In the genomic region with DNA sequence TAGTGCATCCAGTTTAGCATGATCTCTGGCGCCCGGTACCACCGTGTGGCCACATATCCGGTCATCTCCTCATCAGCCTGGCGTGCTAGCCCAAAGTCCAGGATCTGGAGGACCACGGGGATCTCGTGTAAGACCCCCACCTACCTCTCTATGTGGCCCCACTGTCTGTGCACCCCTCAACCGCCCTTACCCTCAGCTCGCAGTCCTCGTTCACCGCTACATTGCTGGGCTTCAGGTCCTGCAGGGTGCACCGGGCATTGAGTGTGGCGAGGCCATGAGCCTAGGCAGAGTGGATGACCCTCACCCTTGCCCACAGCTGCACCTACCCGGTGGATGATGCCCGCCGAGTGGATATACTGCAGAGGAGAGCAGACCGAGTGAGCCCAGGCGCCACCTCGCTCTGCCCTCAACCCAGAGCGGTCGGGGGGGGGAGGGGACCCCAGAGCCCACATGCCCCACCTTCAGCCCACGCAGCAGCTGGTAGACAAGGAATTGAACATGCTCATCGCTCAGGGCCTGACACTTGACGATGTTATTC, we compare ENCODE assay signal across 9 mouse cellular contexts. TPM values are rescaled to one million over a fixed set of nuclear protein-coding genes. Genes with fewer than 3 reads are reported as not detected.
A peak's percentile ranks its signal among the peaks of the same experiment; 100 is the strongest.
DNase-seq lines count a peak whose midpoint lies in the region; ATAC-seq and TF ChIP-seq lines count a peak whose summit lies in the region.
"Had no signal": no experiment of that assay in that cellular context is flagged by ENCODE, and none has a peak within 500 bp of the region (broad histone marks: within the 10 kb centered on the region; RNA-seq: fewer than 3 reads in every experiment).

No protein-coding gene starts in this region.

- H3K27me3 ChIP-seq in intestine, embryonic 15.5 days (replicated peaks), result peaks cover 67% of the 10 kb centered on the region
- peaks cover 61% of the 10 kb centered on the region for H3K27me3 ChIP-seq in intestine, embryonic 16.5 days (replicated peaks; ENCODE audit: control insufficient read depth, insufficient read depth, low read length)
- peaks cover 63% of the 10 kb centered on the region for H3K27me3 ChIP-seq in hindbrain, embryonic 10.5 days (ENCODE audit: insufficient read depth, poor library complexity, severe bottlenecking)
- H3K27me3 ChIP-seq in midbrain, embryonic 13.5 days, result peaks cover 15% of the 10 kb centered on the region; the same call in 1 of the 2 replicates

- ATAC-seq in intestine, embryonic 15.5 days, result no peak
- no peak for ATAC-seq in intestine, embryonic 16.5 days
- ATAC-seq in midbrain, embryonic 13.5 days, result no peak

- peak overlapping the region; percentile 67; the same call in 1 of the 2 replicates for H3K4me2 ChIP-seq in intestine, embryonic 15.5 days (replicated peaks)
- H3K4me2 ChIP-seq in intestine, embryonic 16.5 days (ENCODE audit: low read depth, low read length), result no peak overlapping the region
- H3K4me2 ChIP-seq in midbrain, embryonic 13.5 days (replicated peaks), result peak overlapping the region; percentile 81

- no peak overlapping the region for H3K27ac ChIP-seq in intestine, embryonic 15.5 days
- H3K27ac ChIP-seq in intestine, embryonic 16.5 days (ENCODE audit: low read length), result no peak overlapping the region
- H3K27ac ChIP-seq in cortical plate, adult 2 months (ENCODE audit: insufficient read depth, low read length), result no peak overlapping the region
- H3K27ac ChIP-seq in hindbrain, embryonic 10.5 days, result no peak overlapping the region; the same call in 1 of the 2 replicates
- H3K27ac ChIP-seq in midbrain, embryonic 13.5 days, result no peak overlapping the region

- DNase-seq in hindbrain, embryonic 10.5 days (ENCODE audit: low spot score), result no peak
- DNase-seq in ovary, postnatal 10 days (ENCODE audit: low spot score), result no peak
- no peak for DNase-seq in frontal cortex, postnatal 36 days (ENCODE audit: low spot score in 2 of 2)
- DNase-seq in gastrocnemius, adult 18-20 months (ENCODE audit: low spot score), result no peak
- DNase-seq: adrenal gland, postnatal 25 days had no signal

- no peak for TF ChIP-seq CTCF in cortical plate, adult 2 months (IDR thresholded peaks at IDR 0.05; ENCODE audit: extremely low read depth, insufficient read depth, low read length)

- no peak overlapping the region for H3K9ac ChIP-seq in intestine, embryonic 15.5 days
- no peak overlapping the region for H3K9ac ChIP-seq in intestine, embryonic 16.5 days (ENCODE audit: low read depth, low read length)
- H3K9ac ChIP-seq in midbrain, embryonic 13.5 days (replicated peaks), result no peak overlapping the region

- 69% methylated on average over 24 of the region's 24 CpGs for WGBS in intestine, embryonic 15.5 days
- 65% methylated on average over 24 of the region's 24 CpGs for WGBS in intestine, embryonic 16.5 days
- WGBS in hindbrain, embryonic 10.5 days, result 76% methylated on average over 24 of the region's 24 CpGs
- WGBS in midbrain, embryonic 13.5 days, result 85% methylated on average over 24 of the region's 24 CpGs

- 0 out of 2 replicates have a peak overlapping the region, but pooled peaks have one; percentile 30 for H3K4me3 ChIP-seq in intestine, embryonic 15.5 days (replicated peaks)
- H3K4me3 ChIP-seq in intestine, embryonic 16.5 days (ENCODE audit: low read length), result no peak overlapping the region
- H3K4me3 ChIP-seq in cortical plate, adult 2 months (ENCODE audit: insufficient read depth, low read length), result peak overlapping the region; percentile 80; the same call in 1 of the 2 replicates
- H3K4me3 ChIP-seq in hindbrain, embryonic 10.5 days, result peak overlapping the region; percentile 71; the same call in 1 of the 2 replicates
- peak overlapping the region; percentile 78 for H3K4me3 ChIP-seq in midbrain, embryonic 13.5 days (replicated peaks)

- H3K4me1 ChIP-seq in intestine, embryonic 15.5 days (replicated peaks), result peaks cover 33% of the 10 kb centered on the region
- peaks cover 20% of the 10 kb centered on the region for H3K4me1 ChIP-seq in intestine, embryonic 16.5 days (ENCODE audit: control insufficient read depth, insufficient read depth, low read length)
- peaks cover 3% of the 10 kb centered on the region for H3K4me1 ChIP-seq in cortical plate, adult 2 months (ENCODE audit: control insufficient read depth, insufficient read depth, low read length)
- peaks cover 68% of the 10 kb centered on the region for H3K4me1 ChIP-seq in hindbrain, embryonic 10.5 days (replicated peaks)
- peaks cover 46% of the 10 kb centered on the region for H3K4me1 ChIP-seq in midbrain, embryonic 13.5 days (replicated peaks)

- H3K36me3 ChIP-seq in intestine, embryonic 15.5 days, result no peaks in the 10 kb centered on the region
- H3K36me3 ChIP-seq in intestine, embryonic 16.5 days (ENCODE audit: control insufficient read depth, insufficient read depth, low read length), result no peaks in the 10 kb centered on the region
- peaks cover 46% of the 10 kb centered on the region for H3K36me3 ChIP-seq in hindbrain, embryonic 10.5 days
- peaks cover 39% of the 10 kb centered on the region for H3K36me3 ChIP-seq in midbrain, embryonic 13.5 days

- H3K9me3 ChIP-seq in intestine, embryonic 15.5 days, result no peaks in the 10 kb centered on the region
- no peaks in the 10 kb centered on the region for H3K9me3 ChIP-seq in intestine, embryonic 16.5 days (ENCODE audit: control insufficient read depth, low read length)
- no peaks in the 10 kb centered on the region for H3K9me3 ChIP-seq in hindbrain, embryonic 10.5 days
- no peaks in the 10 kb centered on the region for H3K9me3 ChIP-seq in midbrain, embryonic 13.5 days

- TF ChIP-seq POLR2A in cortical plate, adult 2 months (IDR thresholded peaks at IDR 0.05; ENCODE audit: extremely low read depth, insufficient read depth, low read length), result no peak

RNA-seq across cellular contexts. Expression of a gene that starts 3.5 kb away (rescaled TPM):
- polyA plus RNA-seq in intestine, embryonic 15.5 days (2015; fragmentation: Nextera tagmentation; extraction: Ambion mirVana), result 5.8 and 6.0 TPM in 2 replicates
- 4.7 and 5.0 TPM in 2 replicates for polyA plus RNA-seq in intestine, embryonic 16.5 days (2015; fragmentation: Nextera tagmentation; extraction: Ambion mirVana)
- 91.5 and 93.7 TPM in 2 replicates for polyA plus RNA-seq in cortical plate, adult 2 months (2012; rRNA removed)
- polyA plus RNA-seq in hindbrain, embryonic 10.5 days (2016; fragmentation: Nextera tagmentation; extraction: Ambion mirVana), result 34.9 and 46.6 TPM in 2 replicates
- 39.8 and 44.2 TPM in 2 replicates for polyA plus RNA-seq in midbrain, embryonic 13.5 days (2015; fragmentation: Nextera tagmentation; extraction: Ambion mirVana)
- total RNA-seq in gastrocnemius, adult 18-20 months (2021), result 1 to 10 TPM in 1 of 2 experiments, under 1 TPM in 1; 0.89 to 1.9 TPM

RNA-seq across cellular contexts. Expression of a gene that starts 5.4 kb away (rescaled TPM):
- polyA plus RNA-seq in intestine, embryonic 15.5 days (2015; fragmentation: Nextera tagmentation; extraction: Ambion mirVana), result 3.6 and 4.2 TPM in 2 replicates
- polyA plus RNA-seq in intestine, embryonic 16.5 days (2015; fragmentation: Nextera tagmentation; extraction: Ambion mirVana), result 2.7 and 3.1 TPM in 2 replicates
- polyA plus RNA-seq in cortical plate, adult 2 months (2012; rRNA removed), result 21.0 and 22.3 TPM in 2 replicates
- polyA plus RNA-seq in hindbrain, embryonic 10.5 days (2016; fragmentation: Nextera tagmentation; extraction: Ambion mirVana), result 23.7 and 28.5 TPM in 2 replicates
- 8.2 TPM in 2 replicates for polyA plus RNA-seq in midbrain, embryonic 13.5 days (2015; fragmentation: Nextera tagmentation; extraction: Ambion mirVana)
- 100 to 1,000 TPM; 142 to 145 TPM for total RNA-seq in gastrocnemius, adult 18-20 months (2021)

RNA-seq across cellular contexts. Expression of a gene that starts 17.4 kb away (rescaled TPM):
- 20.3 and 20.8 TPM in 2 replicates for polyA plus RNA-seq in intestine, embryonic 15.5 days (2015; fragmentation: Nextera tagmentation; extraction: Ambion mirVana)
- polyA plus RNA-seq in intestine, embryonic 16.5 days (2015; fragmentation: Nextera tagmentation; extraction: Ambion mirVana), result 25.3 and 27.6 TPM in 2 replicates
- 31.3 and 36.0 TPM in 2 replicates for polyA plus RNA-seq in cortical plate, adult 2 months (2012; rRNA removed)
- polyA plus RNA-seq in hindbrain, embryonic 10.5 days (2016; fragmentation: Nextera tagmentation; extraction: Ambion mirVana), result 16.4 and 18.5 TPM in 2 replicates
- 25.0 and 26.0 TPM in 2 replicates for polyA plus RNA-seq in midbrain, embryonic 13.5 days (2015; fragmentation: Nextera tagmentation; extraction: Ambion mirVana)
- 1 to 10 TPM; 5.7 to 5.9 TPM for total RNA-seq in gastrocnemius, adult 18-20 months (2021)

RNA-seq across cellular contexts. Expression of a gene that starts 23.0 kb away (rescaled TPM):
- polyA plus RNA-seq in intestine, embryonic 15.5 days (2015; fragmentation: Nextera tagmentation; extraction: Ambion mirVana), result 10.5 and 12.6 TPM in 2 replicates
- polyA plus RNA-seq in intestine, embryonic 16.5 days (2015; fragmentation: Nextera tagmentation; extraction: Ambion mirVana), result 8.6 and 9.3 TPM in 2 replicates
- polyA plus RNA-seq in cortical plate, adult 2 months (2012; rRNA removed), result 31.8 and 34.1 TPM in 2 replicates
- polyA plus RNA-seq in hindbrain, embryonic 10.5 days (2016; fragmentation: Nextera tagmentation; extraction: Ambion mirVana), result 23.7 and 26.0 TPM in 2 replicates
- polyA plus RNA-seq in midbrain, embryonic 13.5 days (2015; fragmentation: Nextera tagmentation; extraction: Ambion mirVana), result 17.4 and 19.9 TPM in 2 replicates
- 1 to 10 TPM; 6.9 to 8.4 TPM for total RNA-seq in gastrocnemius, adult 18-20 months (2021)

RNA-seq across cellular contexts. Expression of a gene that starts 34.7 kb away (rescaled TPM):
- polyA plus RNA-seq in intestine, embryonic 15.5 days (2015; fragmentation: Nextera tagmentation; extraction: Ambion mirVana), result 107 and 118 TPM in 2 replicates
- polyA plus RNA-seq in intestine, embryonic 16.5 days (2015; fragmentation: Nextera tagmentation; extraction: Ambion mirVana), result 98.5 and 104 TPM in 2 replicates
- polyA plus RNA-seq in cortical plate, adult 2 months (2012; rRNA removed), result 51.0 and 52.9 TPM in 2 replicates
- polyA plus RNA-seq in hindbrain, embryonic 10.5 days (2016; fragmentation: Nextera tagmentation; extraction: Ambion mirVana), result 133 and 155 TPM in 2 replicates
- polyA plus RNA-seq in midbrain, embryonic 13.5 days (2015; fragmentation: Nextera tagmentation; extraction: Ambion mirVana), result 102 and 115 TPM in 2 replicates
- 1 to 10 TPM; 4.0 to 8.2 TPM for total RNA-seq in gastrocnemius, adult 18-20 months (2021)
